21 mouse cellular contexts compared by ENCODE assay signal in the genomic region with DNA sequence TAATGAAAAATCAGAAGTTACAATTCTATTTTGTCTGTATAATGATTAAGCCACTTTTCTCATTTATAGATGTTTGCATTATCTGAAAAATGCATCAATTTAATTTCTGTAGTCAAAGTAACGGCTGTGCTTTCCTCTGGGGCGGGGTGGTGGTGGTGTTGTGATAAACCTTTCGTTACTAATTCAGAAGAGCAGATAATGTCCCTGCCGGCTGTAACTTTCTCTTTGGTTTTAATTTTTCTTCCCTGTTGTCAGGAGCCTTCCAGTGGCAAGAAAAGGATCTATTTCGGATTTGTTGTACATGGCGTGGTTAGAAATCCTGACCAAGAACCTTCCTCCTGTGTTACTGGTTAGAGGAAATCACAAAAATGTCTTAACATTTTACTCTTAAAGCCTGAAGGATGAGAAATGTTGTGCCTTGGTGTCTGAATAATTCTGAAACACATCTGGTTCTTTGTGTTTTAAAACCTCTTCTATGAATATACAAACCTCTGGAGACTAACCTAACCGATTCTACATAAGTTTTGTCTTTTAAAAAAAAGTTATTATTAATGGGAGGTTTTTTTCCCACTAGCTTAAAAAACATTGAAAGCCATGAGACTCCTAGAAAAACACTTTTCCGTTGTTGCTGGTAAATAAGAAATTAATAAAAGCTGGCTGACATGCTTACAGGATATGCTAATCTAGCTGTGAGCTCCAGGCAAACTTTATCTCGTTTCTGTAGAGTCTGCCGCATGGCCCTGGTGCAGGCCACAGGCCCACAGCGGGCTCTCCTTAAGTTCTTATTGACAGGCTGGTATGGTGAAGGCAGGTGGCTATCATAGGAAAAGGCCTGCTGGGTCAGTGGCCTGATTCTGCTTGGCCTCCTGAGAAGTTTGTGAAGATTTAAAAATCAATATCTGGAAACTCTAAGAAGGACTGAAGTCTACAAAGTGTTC. TPM values are rescaled to one million over a fixed set of nuclear protein-coding genes. Genes with fewer than 3 reads are reported as not detected.
A peak's percentile ranks its signal among the peaks of the same experiment; 100 is the strongest.
DNase-seq lines count a peak whose midpoint lies in the region; ATAC-seq lines count a peak whose summit lies in the region.
"Had no signal": no experiment of that assay in that cellular context is flagged by ENCODE, and none has a peak within 500 bp of the region (broad histone marks: within the 10 kb centered on the region; RNA-seq: fewer than 3 reads in every experiment).

No protein-coding gene starts in this region.

- no peak overlapping the region for H3K9ac ChIP-seq in midbrain, embryonic 11.5 days (ENCODE audit: low read length)
- H3K9ac ChIP-seq in midbrain, embryonic 14.5 days (replicated peaks; ENCODE audit: low read length) = no peak overlapping the region
- H3K9ac ChIP-seq in liver, embryonic 12.5 days = peak overlapping the region; percentile 17; the same call in 1 of the 2 replicates
- no peak overlapping the region for H3K9ac ChIP-seq in liver, embryonic 16.5 days (ENCODE audit: low read depth, low read length)
- no peak overlapping the region for H3K9ac ChIP-seq in hindbrain, embryonic 13.5 days
- H3K9ac ChIP-seq: embryonic facial prominence, embryonic 12.5 days; heart, embryonic 15.5 days; hindbrain, embryonic 14.5 days had no signal

- H3K4me1 ChIP-seq in midbrain, embryonic 11.5 days (ENCODE audit: control insufficient read depth, insufficient read depth, low read length) = no peaks in the 10 kb centered on the region
- H3K4me1 ChIP-seq in midbrain, embryonic 14.5 days (ENCODE audit: control insufficient read depth, insufficient read depth, low read length) = no peaks in the 10 kb centered on the region
- H3K4me1 ChIP-seq in liver, embryonic 12.5 days = peaks cover 28% of the 10 kb centered on the region
- H3K4me1 ChIP-seq in liver, embryonic 16.5 days (ENCODE audit: control insufficient read depth, low read depth, low read length) = peaks cover 2% of the 10 kb centered on the region; the same call in 1 of the 2 replicates
- H3K4me1 ChIP-seq in hindbrain, embryonic 13.5 days (replicated peaks) = no peaks in the 10 kb centered on the region
- H3K4me1 ChIP-seq: embryonic facial prominence, embryonic 12.5 days; forebrain, embryonic 10.5 days had no signal

- H3K4me3 ChIP-seq in midbrain, embryonic 11.5 days (ENCODE audit: low read depth, low read length) = no peak overlapping the region
- no peak overlapping the region for H3K4me3 ChIP-seq in midbrain, embryonic 14.5 days (replicated peaks; ENCODE audit: low read depth, low read length)
- H3K4me3 ChIP-seq in liver, embryonic 12.5 days = no peak overlapping the region
- no peak overlapping the region for H3K4me3 ChIP-seq in liver, embryonic 16.5 days (ENCODE audit: low read depth, low read length)
- no peak overlapping the region for H3K4me3 ChIP-seq in hindbrain, embryonic 13.5 days
- H3K4me3 ChIP-seq: embryonic facial prominence, embryonic 12.5 days; forebrain, embryonic 10.5 days; heart, adult 2 months; heart, embryonic 15.5 days had no signal

- H3K27ac ChIP-seq in midbrain, embryonic 11.5 days (ENCODE audit: low read depth, low read length) = no peak overlapping the region
- H3K27ac ChIP-seq in midbrain, embryonic 14.5 days (replicated peaks; ENCODE audit: low read depth, low read length) = no peak overlapping the region
- 0 out of 2 replicates have a peak overlapping the region, but pooled peaks have one; percentile 45 for H3K27ac ChIP-seq in liver, embryonic 12.5 days
- no peak overlapping the region for H3K27ac ChIP-seq in liver, embryonic 16.5 days (ENCODE audit: low read length)
- no peak overlapping the region for H3K27ac ChIP-seq in hindbrain, embryonic 13.5 days
- H3K27ac ChIP-seq: embryonic facial prominence, embryonic 12.5 days; forebrain, embryonic 10.5 days; heart, adult 2 months; heart, embryonic 15.5 days; hindbrain, embryonic 14.5 days had no signal

- H3K9me3 ChIP-seq in midbrain, embryonic 11.5 days (ENCODE audit: control insufficient read depth, low read length) = no peaks in the 10 kb centered on the region
- no peaks in the 10 kb centered on the region for H3K9me3 ChIP-seq in midbrain, embryonic 14.5 days (ENCODE audit: control insufficient read depth, low read length)
- H3K9me3 ChIP-seq in liver, embryonic 12.5 days (replicated peaks) = no peaks in the 10 kb centered on the region
- H3K9me3 ChIP-seq in liver, embryonic 16.5 days (replicated peaks; ENCODE audit: control insufficient read depth, low read length) = no peaks in the 10 kb centered on the region
- H3K9me3 ChIP-seq in hindbrain, embryonic 13.5 days = no peaks in the 10 kb centered on the region
- H3K9me3 ChIP-seq: embryonic facial prominence, embryonic 12.5 days; forebrain, embryonic 10.5 days; heart, embryonic 15.5 days had no signal

- DNase-seq in midbrain, embryonic 11.5 days (ENCODE audit: low spot score, missing footprints) = peak; percentile 75
- DNase-seq in midbrain, embryonic 14.5 days = no peak
- DNase-seq in adrenal gland, adult 2 months = no peak
- DNase-seq in urinary bladder, postnatal 14 days (ENCODE audit: low spot score) = no peak
- no peak for DNase-seq in left cerebral cortex, adult 11 months (ENCODE audit: low spot score)
- DNase-seq: adrenal gland, postnatal 14 days; cerebellum, adult 11-12 months; cerebellum, adult 9-10 months; cerebellum, postnatal 25 days; gastrocnemius, postnatal 10 days; heart, adult 2 months; heart, postnatal 14 days had no signal

- 89% methylated on average over 11 of the region's 11 CpGs for WGBS in midbrain, embryonic 11.5 days
- 82% methylated on average over 11 of the region's 11 CpGs for WGBS in midbrain, embryonic 14.5 days
- WGBS in liver, embryonic 12.5 days (ENCODE audit: insufficient replicate concordance) = 40% methylated on average over 11 of the region's 11 CpGs
- WGBS in liver, embryonic 16.5 days (ENCODE audit: insufficient replicate concordance) = 36% methylated on average over 11 of the region's 11 CpGs
- 87% methylated on average over 11 of the region's 11 CpGs for WGBS in hindbrain, embryonic 13.5 days

- ATAC-seq in midbrain, embryonic 11.5 days (ENCODE audit: low FRiP score) = no peak
- ATAC-seq in midbrain, embryonic 14.5 days (ENCODE audit: low FRiP score, low TSS enrichment) = no peak
- peak; percentile 81 for ATAC-seq in liver, embryonic 12.5 days
- ATAC-seq in liver, embryonic 16.5 days (ENCODE audit: low read depth) = peak; percentile 79
- ATAC-seq in hindbrain, embryonic 13.5 days (ENCODE audit: low FRiP score) = no peak
- ATAC-seq: forebrain, embryonic 14.5 days had no signal

- H3K36me3 ChIP-seq in midbrain, embryonic 11.5 days (ENCODE audit: control insufficient read depth, insufficient read depth, low read length) = no peaks in the 10 kb centered on the region
- no peaks in the 10 kb centered on the region for H3K36me3 ChIP-seq in midbrain, embryonic 14.5 days (ENCODE audit: control insufficient read depth, insufficient read depth, low read length)
- H3K36me3 ChIP-seq in liver, embryonic 12.5 days = no peaks in the 10 kb centered on the region
- no peaks in the 10 kb centered on the region for H3K36me3 ChIP-seq in liver, embryonic 16.5 days (ENCODE audit: control insufficient read depth, insufficient read depth)
- H3K36me3 ChIP-seq in hindbrain, embryonic 13.5 days = no peaks in the 10 kb centered on the region
- H3K36me3 ChIP-seq: embryonic facial prominence, embryonic 12.5 days; forebrain, embryonic 10.5 days; heart, embryonic 15.5 days had no signal

- H3K27me3 ChIP-seq in midbrain, embryonic 11.5 days (ENCODE audit: control insufficient read depth, insufficient read depth, low read length) = no peaks in the 10 kb centered on the region
- H3K27me3 ChIP-seq in midbrain, embryonic 14.5 days (ENCODE audit: control insufficient read depth, insufficient read depth, low read length) = no peaks in the 10 kb centered on the region
- no peaks in the 10 kb centered on the region for H3K27me3 ChIP-seq in liver, embryonic 12.5 days (replicated peaks)
- no peaks in the 10 kb centered on the region for H3K27me3 ChIP-seq in liver, embryonic 16.5 days (ENCODE audit: control insufficient read depth, insufficient read depth, low read depth, low read length)
- no peaks in the 10 kb centered on the region for H3K27me3 ChIP-seq in hindbrain, embryonic 13.5 days
- H3K27me3 ChIP-seq: embryonic facial prominence, embryonic 12.5 days; heart, embryonic 15.5 days had no signal

- H3K4me2 ChIP-seq in midbrain, embryonic 11.5 days = no peak overlapping the region
- H3K4me2 ChIP-seq in midbrain, embryonic 14.5 days (ENCODE audit: low read length) = no peak overlapping the region
- peak overlapping the region; percentile 34 for H3K4me2 ChIP-seq in liver, embryonic 12.5 days
- peak overlapping the region; percentile 40; the same call in 1 of the 2 replicates for H3K4me2 ChIP-seq in liver, embryonic 16.5 days (ENCODE audit: low read depth, low read length)
- H3K4me2 ChIP-seq in hindbrain, embryonic 13.5 days = no peak overlapping the region
- H3K4me2 ChIP-seq: embryonic facial prominence, embryonic 12.5 days; heart, embryonic 11.5 days; heart, embryonic 15.5 days; hindbrain, embryonic 14.5 days had no signal

RNA-seq across cellular contexts. Expression of a gene that starts 18.2 kb away (rescaled TPM):
- polyA plus RNA-seq in midbrain, embryonic 11.5 days (2014; fragmentation: Nextera tagmentation; extraction: Ambion mirVana) = 215 and 220 TPM in 2 replicates
- polyA plus RNA-seq in midbrain, embryonic 14.5 days (2014; fragmentation: Nextera tagmentation; extraction: Ambion mirVana) = 90.4 and 92.4 TPM in 2 replicates
- polyA plus RNA-seq in liver, embryonic 12.5 days (2016; fragmentation: Nextera tagmentation; extraction: Ambion mirVana) = 199 and 210 TPM in 2 replicates
- 77.7 and 87.6 TPM in 2 replicates for polyA plus RNA-seq in liver, embryonic 16.5 days (2015; fragmentation: Nextera tagmentation; extraction: Ambion mirVana)
- total RNA-seq in adrenal gland, adult 2 months (2021) = 10 to 100 TPM; 15.7 to 23.6 TPM
- 50.0 and 66.9 TPM in 2 replicates for polyA plus RNA-seq in adrenal gland, adult 2 months (2012; rRNA removed)
- polyA plus RNA-seq in hindbrain, embryonic 13.5 days (2015; fragmentation: Nextera tagmentation; extraction: Ambion mirVana) = 75.4 and 80.9 TPM in 2 replicates

Comparison
In these comparisons a context has a peak if more than half of its experiments do, and no peak if none do; other contexts are left out.
1. ATAC-seq: peak in liver, embryonic 12.5 days (single experiment) and liver, embryonic 16.5 days (single experiment); none in midbrain, embryonic 11.5 days (single experiment), midbrain, embryonic 14.5 days (single experiment) and hindbrain, embryonic 13.5 days (single experiment).
2. H3K4me2 ChIP-seq: peak in liver, embryonic 12.5 days (single experiment) and liver, embryonic 16.5 days (single experiment); none in midbrain, embryonic 11.5 days (single experiment), midbrain, embryonic 14.5 days (single experiment) and hindbrain, embryonic 13.5 days (single experiment).